Mouse (Mus musculus) heart, adult 2 months (tissue): Measurements from ENCODE around the gene Fbp1. TPM values are rescaled to one million over a fixed set of nuclear protein-coding genes. Genes with fewer than 3 reads are reported as not detected.
A peak's percentile ranks its signal among the peaks of the same experiment; 100 is the strongest.

Experiments used
- DNase-seq, 2 experiments: peaks; one replicate each; pipeline ENCODE4 v3.0.0; 2021
- H3K27ac ChIP-seq: fragments of 200-600 bp; 2 replicates; pipeline ENCODE4 v1.8.1; 2022
- H3K27me3 ChIP-seq: fragments of 200-500 bp; 2 replicates; pipeline ENCODE4 v1.6.1; 2012; ENCODE audit warnings: mild to moderate bottlenecking, low read length, inconsistent platforms, mixed read lengths; ENCODE audit not compliant: control insufficient read depth, insufficient read depth
- H3K36me3 ChIP-seq: fragments of 200-500 bp; 2 replicates; pipeline ENCODE4 v1.6.1; 2012; ENCODE audit warnings: low read length, inconsistent platforms; ENCODE audit not compliant: control insufficient read depth, insufficient read depth
- H3K4me1 ChIP-seq: fragments of 200-500 bp; 2 replicates; pipeline ENCODE4 v1.6.1; 2011; ENCODE audit warnings: low read length; ENCODE audit not compliant: control insufficient read depth, insufficient read depth
- H3K4me3 ChIP-seq: fragments of 200-600 bp; 2 replicates; pipeline ENCODE4 v1.8.1; 2022
- H3K79me2 ChIP-seq: fragments of 200-500 bp; replicated peaks from 2 replicates; pipeline ENCODE4 v1.6.1; 2012; ENCODE audit warnings: mild to moderate bottlenecking, inconsistent platforms, low read length, moderate library complexity, mixed read lengths; ENCODE audit not compliant: control insufficient read depth, insufficient read depth
- H3K9ac ChIP-seq: fragments of 200-500 bp; 2 replicates; pipeline ENCODE4 v1.6.1; 2012; ENCODE audit warnings: low read depth, mild to moderate bottlenecking, control low read depth, inconsistent platforms, low read length, mixed read lengths
- CTCF ChIP-seq: fragments of 200-600 bp; IDR thresholded peaks from 2 replicates; pipeline ENCODE4 v1.8.1; 2022; ENCODE audit warnings: antibody characterized with exemption, mild to moderate bottlenecking, moderate library complexity
- EP300 ChIP-seq: fragments of 200-500 bp; IDR thresholded peaks from 2 replicates; pipeline ENCODE4 v1.6.1; 2011; ENCODE audit warnings: low read depth, low read length, control low read depth; ENCODE audit not compliant: insufficient read depth
- POLR2A ChIP-seq: fragments of 200-500 bp; IDR thresholded peaks from 2 replicates; pipeline ENCODE4 v1.6.1; 2011; ENCODE audit warnings: mild to moderate bottlenecking, low read depth, low read length, control low read depth; ENCODE audit not compliant: insufficient read depth
- WGBS: fragments of 180-500 bp; shearing (Covaris S2); methylation state at CpG from one replicate; pipeline ENCODE4 v1.1.7; 2018; 5-methylcytosine and 5-hydroxymethylcytosine counted together
- intact Hi-C: fragments of 180-260 bp; cut with DNase I; formaldehyde crosslinking; loops from one replicate; pipeline ENCODE4 v1.15.1; 2025
- polyA plus RNA-seq: library from polyadenylated mRNA; depleted of rRNA; stranded (reverse); fragments of >200 nt; gene quantifications from 2 replicates; pipeline ENCODE4 v1.2.3, GENCODE M21; 2012
- total RNA-seq, 2 experiments: library from RNA; stranded (reverse); gene quantifications; 2 replicates each; pipeline ENCODE4 v1.2.3; 2021

Fbp1 gene
- total and polyA plus RNA-seq, 3 experiments = 0.51 TPM; not detected in 2

GRCm38 (mm10) chr13:62910206-62910605, 22.1 kb upstream of the Fbp1 start:
- H3K4me1 ChIP-seq = no peaks in the 10 kb centered on the region
- WGBS = 77% methylated on average over 4 of the region's 4 CpGs
- H3K27me3 ChIP-seq = no peaks in the 10 kb centered on the region
- no peaks in the 10 kb centered on the region for H3K36me3 ChIP-seq
- no peak overlapping the region for H3K4me3 ChIP-seq
- intact Hi-C loops = no loop called here
- no peak overlapping the region for H3K9ac ChIP-seq
- no peak for DNase-seq
- no peaks in the 10 kb centered on the region for H3K79me2 ChIP-seq
- H3K27ac ChIP-seq = no peak overlapping the region
- no peak for TF ChIP-seq CTCF
- TF ChIP-seq POLR2A = no peak
- no peak for TF ChIP-seq EP300

- H3K9ac ChIP-seq = no peak overlapping the region
- 56% methylated on average over 5 of the region's 5 CpGs for WGBS
- H3K27ac ChIP-seq = no peak overlapping the region
- H3K36me3 ChIP-seq = no peaks in the 10 kb centered on the region
- DNase-seq = no peak
- intact Hi-C loops = no loop called here
- no peaks in the 10 kb centered on the region for H3K27me3 ChIP-seq
- H3K4me3 ChIP-seq = no peak overlapping the region
- no peaks in the 10 kb centered on the region for H3K79me2 ChIP-seq
- no peaks in the 10 kb centered on the region for H3K4me1 ChIP-seq
- TF ChIP-seq EP300 (no peak), POLR2A (no peak), CTCF (no peak)
Measured at GRCm38 (mm10) chr13:62909776-62910175, 21.7 kb upstream of the Fbp1 start.

DNA sequence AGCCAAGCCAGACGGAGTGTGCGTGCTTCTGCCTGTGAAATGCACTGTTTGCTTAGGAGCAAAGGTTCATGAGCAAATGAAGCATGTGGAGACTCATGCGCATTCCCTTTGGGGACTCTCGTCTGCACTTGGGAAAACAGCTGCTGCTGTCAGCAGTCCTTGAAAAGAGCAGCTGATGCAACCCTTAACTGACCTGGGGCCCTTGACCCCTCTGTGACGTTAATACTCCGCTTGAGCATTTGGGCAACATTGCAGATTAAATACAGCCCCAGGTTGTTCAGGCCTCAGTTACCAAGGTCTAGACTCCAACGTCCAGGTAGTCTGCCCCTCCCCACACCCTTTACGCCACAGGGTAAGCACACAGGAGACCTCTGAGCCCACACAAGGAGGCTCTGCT, 20.1 kb upstream of the Fbp1 start:
- peak in 1 of 2 experiments; percentile 14 for DNase-seq
- Histone ChIP-seq H3K79me2 (no peaks in the 10 kb centered on the region), H3K4me1 (no peaks in the 10 kb centered on the region), H3K4me3 (no peak overlapping the region), H3K27me3 (no peaks in the 10 kb centered on the region), H3K9ac (no peak overlapping the region), H3K36me3 (no peaks in the 10 kb centered on the region), H3K27ac (no peak overlapping the region)
- WGBS = 56% methylated on average over 8 of the region's 8 CpGs
- intact Hi-C loops = no loop called here
- no peak for TF ChIP-seq EP300
- TF ChIP-seq CTCF = no peak
- no peak for TF ChIP-seq POLR2A

GRCm38 (mm10) chr13:62907527-62908162, 19.6 kb upstream of the Fbp1 start:
- Histone ChIP-seq H3K36me3 (no peaks in the 10 kb centered on the region), H3K4me1 (no peaks in the 10 kb centered on the region), H3K4me3 (no peak overlapping the region), H3K27ac (no peak overlapping the region), H3K27me3 (no peaks in the 10 kb centered on the region), H3K9ac (no peak overlapping the region), H3K79me2 (no peaks in the 10 kb centered on the region)
- TF ChIP-seq EP300 (no peak), POLR2A (no peak), CTCF (no peak)
- 81% methylated on average over 14 of the region's 14 CpGs for WGBS
- DNase-seq = no peak
- intact Hi-C loops = no loop called here

- intact Hi-C loops = no loop called here
- no peak overlapping the region for H3K9ac ChIP-seq
- TF ChIP-seq EP300 (no peak), CTCF (no peak), POLR2A (no peak)
Measured at GRCm38 (mm10) chr13:62901139-62901538, 13.1 kb upstream of the Fbp1 start.

GRCm38 (mm10) chr13:62897927-62898646, 10.0 kb upstream of the Fbp1 start:
- 84% methylated on average over 4 of the region's 4 CpGs for WGBS

More at GRCm38 (mm10) chr13:62901139-62901538, 13.1 kb upstream of the Fbp1 start:
- H3K4me1 ChIP-seq = no peaks in the 10 kb centered on the region
- H3K79me2 ChIP-seq = no peaks in the 10 kb centered on the region
- no peak overlapping the region for H3K27ac ChIP-seq
- no peak overlapping the region for H3K4me3 ChIP-seq
- no peaks in the 10 kb centered on the region for H3K36me3 ChIP-seq
- no peak for DNase-seq
- H3K27me3 ChIP-seq = no peaks in the 10 kb centered on the region

More at GRCm38 (mm10) chr13:62897927-62898646, 10.0 kb upstream of the Fbp1 start:
- H3K9ac ChIP-seq = no peak overlapping the region
- no peak overlapping the region for H3K4me3 ChIP-seq
- no peaks in the 10 kb centered on the region for H3K79me2 ChIP-seq
- TF ChIP-seq CTCF (no peak), POLR2A (no peak), EP300 (no peak)
- H3K36me3 ChIP-seq = no peaks in the 10 kb centered on the region
- no peaks in the 10 kb centered on the region for H3K27me3 ChIP-seq
- DNase-seq = no peak
- no peaks in the 10 kb centered on the region for H3K4me1 ChIP-seq
- H3K27ac ChIP-seq = no peak overlapping the region
- intact Hi-C loops = no loop called here
